Mouse (Mus musculus) layer of hippocampus, adult 18-20 months (tissue): Measurements from ENCODE around the gene Abcf2. TPM values are rescaled to one million over a fixed set of nuclear protein-coding genes. Genes with fewer than 3 reads are reported as not detected.

Experiments
- DNase-seq, 2 experiments: peaks; one replicate each; pipeline ENCODE4 v3.0.0; 2022; ENCODE audit warnings: low spot score in 2 of 2
- microRNA-seq, 2 experiments: library from miRNA; unstranded; fragments of <30 nt; microRNA quantifications; one replicate each; pipeline ENCODE4 v1.2.0; 2021
- total RNA-seq, 2 experiments: library from RNA; stranded (reverse); gene quantifications; 2 replicates each; pipeline ENCODE4 v1.2.3; 2021

The Abcf2 gene
- total RNA-seq, 2 experiments from 2014 or later = 82.5 to 83.6 TPM

DNA sequence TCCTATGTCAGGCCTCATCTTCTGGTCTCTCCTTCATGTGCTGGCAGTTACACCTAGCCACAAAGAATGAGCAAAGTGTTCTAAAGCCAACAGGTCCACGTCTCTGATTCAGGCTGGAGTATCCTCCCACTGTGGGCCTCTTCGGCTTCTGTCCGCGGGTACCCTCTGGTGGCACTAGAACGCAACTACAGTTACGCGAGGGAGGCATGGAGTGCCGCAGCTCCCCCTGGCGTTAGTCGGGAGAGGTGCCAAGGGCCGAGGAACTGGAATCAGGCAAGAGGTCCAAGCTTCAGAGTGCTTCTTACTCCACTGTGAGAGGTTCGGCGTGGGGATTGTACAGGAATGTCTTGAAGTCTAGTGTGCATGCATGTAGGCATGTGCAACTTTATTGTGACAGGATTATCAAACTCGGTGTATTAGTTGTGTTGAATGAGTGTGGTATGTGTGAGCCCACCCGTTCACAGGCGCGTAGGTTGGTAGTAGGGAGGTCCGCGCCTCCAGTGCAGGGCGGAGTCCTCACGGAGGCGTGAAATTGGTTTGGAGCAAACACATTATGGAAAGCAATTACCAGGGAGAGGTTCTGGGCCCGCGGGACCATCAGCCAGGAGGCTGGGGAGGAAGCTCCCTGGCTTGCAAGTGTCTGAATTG is 47.1 kb downstream of the Abcf2 start:
- peak; percentile 86 to 95 for DNase-seq

DNA sequence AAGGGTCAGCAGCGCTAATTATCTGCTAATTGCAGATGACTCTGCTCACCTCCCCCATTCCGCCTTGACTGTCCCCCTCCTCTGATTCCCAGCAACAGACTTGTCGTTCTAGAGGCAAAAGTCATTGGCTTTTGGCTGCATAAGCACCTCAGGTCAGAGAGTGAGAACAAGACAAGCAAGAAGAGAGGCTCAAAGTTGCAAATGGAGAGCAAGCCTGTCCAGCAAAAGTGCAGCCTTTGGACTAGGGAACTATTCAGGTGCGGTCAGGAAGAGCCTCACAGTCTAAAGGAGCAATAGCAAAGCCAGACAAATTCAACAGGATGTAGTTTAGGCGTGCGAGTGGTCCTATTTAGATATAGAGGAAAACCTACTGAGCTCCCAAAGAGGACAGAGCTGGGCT is 49.5 kb downstream of the Abcf2 start:
- DNase-seq = no peak

DNA sequence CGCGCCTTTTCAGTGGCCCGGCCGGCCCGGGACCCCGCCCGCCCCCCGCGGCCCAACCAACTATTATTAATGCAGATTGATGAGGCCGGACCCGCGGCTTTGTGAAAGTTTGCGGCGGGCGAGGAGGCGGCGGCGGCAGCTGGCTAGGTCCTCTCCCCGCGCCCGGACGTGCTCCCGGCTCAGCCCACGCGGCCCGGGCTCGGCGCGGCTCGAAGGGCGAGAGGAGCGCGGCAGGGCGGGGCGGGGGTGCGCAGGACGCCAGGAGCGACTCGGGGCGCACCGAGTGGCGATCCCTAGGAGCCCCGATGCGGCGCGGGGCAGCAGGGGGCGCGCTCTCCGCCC is 50.4 kb downstream of the Abcf2 start, which contains the start of gene Gbx1:
Gene Gbx1 (minus strand): TSS at position 314 of the 342 bp plus-strand sequence.
- DNase-seq = no peak

DNA sequence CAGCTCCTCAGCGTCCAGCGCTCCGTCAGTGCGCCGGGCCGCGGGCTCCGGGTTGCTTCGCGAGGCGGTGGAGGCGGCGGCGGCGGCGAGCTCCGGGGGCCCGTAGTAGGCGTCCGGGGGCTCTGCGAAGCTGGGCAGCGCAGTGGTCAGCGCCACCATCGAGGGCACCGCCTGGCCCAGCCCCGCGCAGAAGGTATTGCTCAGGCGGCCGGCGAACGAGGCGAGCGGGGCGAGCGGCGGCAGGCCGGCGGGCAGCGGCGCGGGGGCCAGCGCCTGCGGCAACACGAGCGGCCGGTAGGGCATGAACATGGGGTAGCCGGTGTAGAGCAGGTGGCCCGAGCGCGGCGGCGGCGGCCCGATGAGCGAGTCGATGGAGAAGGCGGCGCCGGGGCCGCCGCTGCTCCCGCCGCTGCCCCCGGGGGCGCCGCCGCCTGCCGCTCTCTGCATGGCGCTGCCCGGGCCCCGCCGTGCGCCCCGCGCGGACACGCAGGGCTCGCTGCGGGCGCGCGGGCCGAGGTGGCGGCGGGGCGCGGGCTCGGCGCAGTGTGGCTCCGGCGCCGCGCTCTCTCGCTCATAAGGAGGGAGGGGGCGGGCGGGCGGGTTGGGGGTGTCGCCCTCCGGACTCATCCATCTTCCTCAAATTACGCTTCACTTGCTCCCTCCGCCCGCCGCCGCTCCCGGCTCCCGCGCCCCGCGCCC is 50.9 kb downstream of the Abcf2 start:
- DNase-seq = no peak

DNA sequence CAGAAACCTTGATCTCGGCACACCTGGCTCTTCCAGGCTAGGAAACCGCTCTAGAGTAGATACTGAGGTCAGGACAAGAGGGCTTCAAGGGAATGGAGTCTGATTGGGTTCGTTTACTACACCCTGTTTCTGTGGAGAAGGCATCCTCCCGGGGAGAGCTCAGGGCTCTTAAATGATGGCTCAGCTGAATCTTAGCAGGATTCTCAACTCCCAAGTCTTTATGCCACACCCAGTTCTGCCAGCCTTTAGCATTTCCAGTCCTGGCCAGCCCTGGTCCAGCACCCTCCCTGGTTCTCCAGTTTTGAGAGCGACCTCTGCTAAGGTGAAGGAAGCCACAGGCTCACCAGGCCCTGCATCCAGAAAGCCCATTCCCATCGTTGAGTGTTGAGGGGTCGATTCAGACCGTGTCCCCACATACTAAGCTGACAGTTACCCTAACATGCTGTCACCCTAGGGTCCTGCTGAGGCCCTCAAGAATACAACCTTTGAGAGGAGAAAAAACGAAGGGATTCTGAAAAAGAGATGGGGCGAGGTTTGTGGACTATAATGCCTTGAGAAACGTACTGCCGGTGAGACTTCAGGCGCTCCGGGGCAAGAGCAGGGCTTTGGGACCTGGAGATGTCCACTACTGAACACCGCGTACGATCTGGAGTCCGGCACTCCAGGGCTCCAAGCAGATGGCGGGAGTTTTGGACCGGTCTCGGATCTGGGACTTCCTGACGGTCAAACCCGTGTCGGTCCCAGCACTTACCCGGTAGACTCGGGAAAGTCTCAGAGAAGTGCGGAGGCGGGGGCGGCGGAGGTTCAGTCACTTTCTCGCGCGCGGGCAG is 51.7 kb downstream of the Abcf2 start:
- no peak for DNase-seq

DNA sequence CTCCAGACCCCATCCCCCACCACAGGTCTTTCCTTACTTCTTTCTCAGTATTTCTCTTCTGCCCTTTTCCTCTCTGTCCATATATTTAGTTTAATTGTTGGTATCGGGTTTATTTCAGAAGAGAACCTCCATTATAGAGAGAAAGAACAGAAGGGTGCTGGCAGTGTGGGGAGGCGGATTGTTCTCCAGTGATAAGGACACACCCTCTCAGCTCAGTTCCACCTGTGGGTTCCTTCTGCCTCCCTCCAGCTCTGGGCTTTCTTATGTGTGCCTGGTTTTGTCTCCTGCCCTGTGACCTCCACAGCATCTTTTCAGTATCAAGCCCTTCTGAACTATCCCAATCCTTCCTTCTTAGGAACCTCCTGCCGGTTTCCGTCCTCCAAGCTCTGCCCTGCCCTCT is 52.7 kb downstream of the Abcf2 start:
- no peak for DNase-seq

DNA sequence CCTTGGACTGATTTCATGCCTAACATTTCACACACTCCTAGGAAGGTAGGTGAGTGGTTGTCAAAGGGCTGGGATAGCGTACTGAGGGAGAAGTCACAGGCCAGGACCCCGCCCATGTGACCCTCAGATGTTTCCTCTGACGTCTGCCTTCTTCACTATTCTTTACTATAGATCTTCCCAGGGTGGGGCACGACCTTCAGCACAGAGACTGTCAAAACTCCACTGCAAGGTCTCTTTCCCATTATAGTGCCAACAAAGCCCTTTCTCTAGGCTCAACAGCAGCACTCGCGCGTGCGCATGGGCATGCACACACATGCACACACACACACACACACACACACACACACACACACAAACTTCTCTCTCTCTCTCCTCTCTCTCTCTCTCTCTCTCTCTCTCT is 53.5 kb downstream of the Abcf2 start:
- DNase-seq = no peak

DNA sequence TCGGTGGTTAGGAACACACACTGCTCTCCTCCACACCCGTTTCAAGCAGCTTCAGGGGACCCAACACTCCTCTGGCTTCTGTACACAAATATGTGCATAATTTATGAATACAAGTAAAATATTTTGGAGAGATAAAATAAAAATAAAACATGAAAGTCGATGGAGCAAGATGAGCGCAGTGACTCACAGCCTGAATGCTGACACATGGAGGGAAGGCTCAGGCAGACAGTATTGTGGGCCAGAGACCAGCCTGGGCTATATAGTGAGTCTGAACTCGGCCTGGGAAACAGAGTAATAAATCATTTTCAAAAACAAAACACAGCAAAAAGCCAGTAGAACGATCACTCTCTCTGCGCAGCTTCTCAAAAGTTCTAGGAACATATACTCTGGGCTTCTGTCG is 55.9 kb downstream of the Abcf2 start:
- DNase-seq = no peak

Small RNA genes lying within 50 kb of the gene (microRNA-seq; reads per million reads assigned to microRNA genes)
- gene Mir671 = 1,968 to 2,166 reads per million in 2 experiments

Other genes starting within 250 kb of the Abcf2 start
- 10 to 100 TPM; 23.0 to 26.8 TPM for gene Kcnh2, start 225.9 kb downstream of the Abcf2 start, total RNA-seq
- 1 to 10 TPM; 6.8 to 7.0 TPM for gene Nos3, start 212.7 kb downstream of the Abcf2 start, total RNA-seq
- gene Atg9b, start 185.3 kb downstream of the Abcf2 start, total RNA-seq = 1 to 10 TPM; 3.0 to 3.7 TPM
- 10 to 100 TPM; 57.0 to 60.1 TPM for gene Abcb8, start 183.8 kb downstream of the Abcf2 start, total RNA-seq
- under 1 TPM; 0.27 to 0.53 TPM for gene Asic3, start 164.1 kb downstream of the Abcf2 start, total RNA-seq
- gene Cdk5, start 153.9 kb downstream of the Abcf2 start, total RNA-seq = 100 to 1,000 TPM; 126 to 133 TPM
- gene Slc4a2, start 153.6 kb downstream of the Abcf2 start, total RNA-seq = 10 to 100 TPM; 30.1 to 30.8 TPM
- 100 to 1,000 TPM; 109 to 115 TPM for gene Fastk, start 132.2 kb downstream of the Abcf2 start, total RNA-seq
- gene Tmub1, start 129.6 kb downstream of the Abcf2 start, total RNA-seq = 10 to 100 TPM; 21.8 to 23.7 TPM
- gene Agap3, start 125.3 kb downstream of the Abcf2 start, total RNA-seq = 100 to 1,000 TPM; 673 to 687 TPM
- not detected for gene Gbx1, start 50.3 kb downstream of the Abcf2 start, total RNA-seq
- gene Asb10, start 36.5 kb downstream of the Abcf2 start, total RNA-seq = under 1 TPM in 1 of 2 experiments, not detected in 1; 0.23 TPM
- not detected for gene 4931409K22Rik, start 20.7 kb downstream of the Abcf2 start, total RNA-seq
- 10 to 100 TPM; 60.8 to 64.9 TPM for gene Chpf2, start 9.3 kb upstream of the Abcf2 start, total RNA-seq
- gene Smarcd3, start 46.9 kb upstream of the Abcf2 start, total RNA-seq = 10 to 100 TPM; 87.4 to 93.2 TPM
- gene Nub1, start 108.1 kb upstream of the Abcf2 start, total RNA-seq = 10 to 100 TPM; 76.0 to 78.0 TPM
- under 1 TPM; 0.33 to 0.62 TPM for gene Wdr86, start 153.3 kb upstream of the Abcf2 start, total RNA-seq
- 1 to 10 TPM; 1.0 to 1.5 TPM for gene Crygn, start 180.5 kb upstream of the Abcf2 start, total RNA-seq